Comparison of ENCODE assay signal across 18 mouse cellular contexts in genomic region chr9:31690921-31691475, GRCm38 (mm10).
DNase-seq lines count a peak whose midpoint lies in the region.
"Had no signal": no experiment of that assay in that cellular context is flagged by ENCODE, and none has a peak within 500 bp of the region (broad histone marks: within the 10 kb centered on the region; RNA-seq: fewer than 3 reads in every experiment).

No protein-coding gene starts in this region.

- no peak overlapping the region for H3K4me3 ChIP-seq in midbrain, embryonic 10.5 days
- H3K4me3 ChIP-seq: embryonic facial prominence, embryonic 12.5 days; forebrain, embryonic 15.5 days; heart, adult 2 months; heart, embryonic 15.5 days; hindbrain, embryonic 10.5 days; intestine, embryonic 15.5 days had no signal

- no peak overlapping the region for H3K27ac ChIP-seq in midbrain, embryonic 10.5 days (replicated peaks)
- H3K27ac ChIP-seq: embryonic facial prominence, embryonic 12.5 days; forebrain, embryonic 15.5 days; heart, adult 2 months; heart, embryonic 15.5 days; hindbrain, embryonic 10.5 days; hindbrain, embryonic 14.5 days; intestine, embryonic 15.5 days had no signal

- H3K36me3 ChIP-seq in midbrain, embryonic 10.5 days = no peaks in the 10 kb centered on the region
- H3K36me3 ChIP-seq: embryonic facial prominence, embryonic 12.5 days; forebrain, embryonic 15.5 days; heart, embryonic 15.5 days; hindbrain, embryonic 10.5 days; intestine, embryonic 15.5 days had no signal

- H3K9me3 ChIP-seq in midbrain, embryonic 10.5 days (replicated peaks) = no peaks in the 10 kb centered on the region
- H3K9me3 ChIP-seq: embryonic facial prominence, embryonic 12.5 days; forebrain, embryonic 15.5 days; heart, embryonic 15.5 days; hindbrain, embryonic 10.5 days; intestine, embryonic 15.5 days had no signal

- DNase-seq in heart, adult 11 months = peak; percentile 75
- no peak for DNase-seq in heart, postnatal 14 days
- peak; percentile 67 for DNase-seq in adrenal gland, adult 2 months
- peak; percentile 20 for DNase-seq in adrenal gland, postnatal 25 days
- DNase-seq in embryo, embryonic 10 days (ENCODE audit: low spot score) = no peak
- no peak for DNase-seq in cerebellum, postnatal 14 days
- DNase-seq in midbrain, embryonic 10.5 days (ENCODE audit: low spot score) = no peak
- DNase-seq: cerebellum, adult 2 months; cerebellum, postnatal 10 days; gastrocnemius, postnatal 10 days; heart, adult 2 months had no signal

- 45% methylated on average over 7 of the region's 7 CpGs for whole genome bisulfite sequencing in midbrain, embryonic 10.5 days

- intact Hi-C loops in heart, postnatal 14 days (cut with DNase I) = no loop called here

- H3K4me1 ChIP-seq in midbrain, embryonic 10.5 days = peaks cover 14% of the 10 kb centered on the region
- H3K4me1 ChIP-seq: forebrain, embryonic 15.5 days had no signal

- peaks cover 31% of the 10 kb centered on the region for H3K27me3 ChIP-seq in midbrain, embryonic 10.5 days (ENCODE audit: low read depth, poor library complexity, severe bottlenecking)
- H3K27me3 ChIP-seq: CH12.LX; embryonic facial prominence, embryonic 12.5 days; forebrain, embryonic 15.5 days; intestine, embryonic 15.5 days had no signal

Comparison
In these comparisons a context has a peak if more than half of its experiments do, and no peak if none do; other contexts are left out.
1. DNase-seq: peak in heart, adult 11 months (single experiment), adrenal gland, adult 2 months (single experiment) and adrenal gland, postnatal 25 days (single experiment); none in heart, postnatal 14 days (0 of 2), embryo, embryonic 10 days (single experiment), cerebellum, postnatal 14 days (0 of 2) and midbrain, embryonic 10.5 days (single experiment).